Mouse (Mus musculus): ENCODE measurements around the gene Patj. TPM values are rescaled to one million over a fixed set of nuclear protein-coding genes. Genes with fewer than 3 reads are reported as not detected.

Gene Patj
- total and polyA plus RNA-seq, 2 experiments from 2014 or later: 11.6 to 24.6 TPM

GRCm38 (mm10) chr4:98726590-98727237 is 331.1 kb downstream of the Patj start, which contains the start of gene L1td1:
TSS of gene L1td1 (plus strand) at chr4:98726734.
- TF ChIP-seq CTCF (IDR thresholded peaks at IDR 0.05; ENCODE audit: low read depth): no peak
- H3K4me3 ChIP-seq (ENCODE audit: low read length): peak within 1 kb of the TSS; percentile 21
- no peak for DNase-seq (ENCODE audit: low spot score)
- no peaks in the 10 kb centered on the region for H3K36me3 ChIP-seq (ENCODE audit: insufficient read depth, low read length)
- H3K27me3 ChIP-seq (ENCODE audit: insufficient read depth, low read length): 0 out of 2 replicates have a peak, but pooled peaks cover 4% of the 10 kb centered on the region
- no peak within 1 kb of the TSS for H3K27ac ChIP-seq
- ATAC-seq: no peak
- no peaks in the 10 kb centered on the region for H3K9me3 ChIP-seq (ENCODE audit: low read length)
- no peak within 1 kb of the TSS for H3K9ac ChIP-seq (replicated peaks; ENCODE audit: low read length)
- peak within 1 kb of the TSS; percentile 47 for H3K4me2 ChIP-seq (ENCODE audit: low read depth, low read length)
- no peaks in the 10 kb centered on the region for H3K4me1 ChIP-seq (ENCODE audit: insufficient read depth, low read length)
- 7% methylated on average over 28 of the region's 29 CpGs for WGBS

GRCm38 (mm10) chr4:98727295-98727958 is 331.8 kb downstream of the Patj start:
- Histone ChIP-seq H3K4me2 (ENCODE audit: low read depth, low read length) (peak overlapping the region; percentile 47), H3K36me3 (ENCODE audit: insufficient read depth, low read length) (no peaks in the 10 kb centered on the region), H3K9me3 (ENCODE audit: low read length) (no peaks in the 10 kb centered on the region), H3K4me1 (ENCODE audit: insufficient read depth, low read length) (no peaks in the 10 kb centered on the region), H3K27ac (no peak overlapping the region), H3K27me3 (ENCODE audit: insufficient read depth, low read length) (0 out of 2 replicates have a peak, but pooled peaks cover 4% of the 10 kb centered on the region), H3K9ac (replicated peaks; ENCODE audit: low read length) (no peak overlapping the region), H3K4me3 (ENCODE audit: low read length) (peak overlapping the region; percentile 21)
- DNase-seq (ENCODE audit: low spot score) (no peak), ATAC-seq (no peak)
- no peak for TF ChIP-seq CTCF (IDR thresholded peaks at IDR 0.05; ENCODE audit: low read depth)
- WGBS: 6% methylated on average over 21 of the region's 21 CpGs

- no peaks in the 10 kb centered on the region for H3K9me3 ChIP-seq (ENCODE audit: low read length)
- no peak overlapping the region for H3K9ac ChIP-seq (replicated peaks; ENCODE audit: low read length)
- no peaks in the 10 kb centered on the region for H3K4me1 ChIP-seq (ENCODE audit: insufficient read depth, low read length)
- H3K27ac ChIP-seq: no peak overlapping the region
- peak overlapping the region; percentile 47 for H3K4me2 ChIP-seq (ENCODE audit: low read depth, low read length)
- TF ChIP-seq CTCF (IDR thresholded peaks at IDR 0.05; ENCODE audit: low read depth): no peak
- H3K4me3 ChIP-seq (ENCODE audit: low read length): 0 out of 2 replicates have a peak overlapping the region, but pooled peaks have one; percentile 8
- no peaks in the 10 kb centered on the region for H3K36me3 ChIP-seq (ENCODE audit: insufficient read depth, low read length)
- 0 out of 2 replicates have a peak, but pooled peaks have one; percentile 11 for ATAC-seq
- H3K27me3 ChIP-seq (ENCODE audit: insufficient read depth, low read length): 0 out of 2 replicates have a peak, but pooled peaks cover 4% of the 10 kb centered on the region
- 3% methylated on average over 10 of the region's 10 CpGs for WGBS
- no peak for DNase-seq (ENCODE audit: low spot score)
These were observed 332.4 kb downstream of the Patj start for GRCm38 (mm10) chr4:98727959-98728347.

GRCm38 (mm10) chr4:98728716-98729115 is 333.1 kb downstream of the Patj start:
- 61% methylated on average over 7 of the region's 7 CpGs for WGBS
- ATAC-seq: no peak
- Histone ChIP-seq H3K27ac (no peak overlapping the region), H3K9ac (replicated peaks; ENCODE audit: low read length) (no peak overlapping the region), H3K4me3 (ENCODE audit: low read length) (no peak overlapping the region), H3K4me2 (ENCODE audit: low read depth, low read length) (no peak overlapping the region), H3K27me3 (ENCODE audit: insufficient read depth, low read length) (0 out of 2 replicates have a peak, but pooled peaks cover 4% of the 10 kb centered on the region), H3K36me3 (ENCODE audit: insufficient read depth, low read length) (no peaks in the 10 kb centered on the region), H3K4me1 (ENCODE audit: insufficient read depth, low read length) (no peaks in the 10 kb centered on the region), H3K9me3 (ENCODE audit: low read length) (no peaks in the 10 kb centered on the region)
- no peak for TF ChIP-seq CTCF (IDR thresholded peaks at IDR 0.05; ENCODE audit: low read depth)
- no peak for DNase-seq (ENCODE audit: low spot score)

- DNase-seq (ENCODE audit: low spot score) (no peak), ATAC-seq (no peak)
- 93% methylated on average over 16 of the region's 16 CpGs for WGBS
- Histone ChIP-seq H3K36me3 (ENCODE audit: insufficient read depth, low read length) (no peaks in the 10 kb centered on the region), H3K4me2 (ENCODE audit: low read depth, low read length) (no peak overlapping the region), H3K27ac (no peak overlapping the region), H3K9me3 (ENCODE audit: low read length) (no peaks in the 10 kb centered on the region), H3K4me1 (ENCODE audit: insufficient read depth, low read length) (no peaks in the 10 kb centered on the region), H3K27me3 (ENCODE audit: insufficient read depth, low read length) (0 out of 2 replicates have a peak, but pooled peaks cover 3% of the 10 kb centered on the region), H3K9ac (replicated peaks; ENCODE audit: low read length) (no peak overlapping the region), H3K4me3 (ENCODE audit: low read length) (no peak overlapping the region)
- no peak for TF ChIP-seq CTCF (IDR thresholded peaks at IDR 0.05; ENCODE audit: low read depth)
These were observed 338.1 kb downstream of the Patj start for GRCm38 (mm10) chr4:98733660-98734059.

- ATAC-seq (peak; percentile 55; the same call in 1 of the 2 replicates), DNase-seq (ENCODE audit: low spot score) (peak; percentile 70)
- H3K4me3 ChIP-seq (ENCODE audit: low read length): no peak overlapping the region
- H3K27me3 ChIP-seq (ENCODE audit: insufficient read depth, low read length): no peaks in the 10 kb centered on the region
- no peak overlapping the region for H3K27ac ChIP-seq
- peaks cover 3% of the 10 kb centered on the region; the same call in 1 of the 2 replicates for H3K4me1 ChIP-seq (ENCODE audit: insufficient read depth, low read length)
- no peaks in the 10 kb centered on the region for H3K36me3 ChIP-seq (ENCODE audit: insufficient read depth, low read length)
- 20% methylated on average over 2 of the region's 2 CpGs for WGBS
- peak; percentile 70 for TF ChIP-seq CTCF (IDR thresholded peaks at IDR 0.05; ENCODE audit: low read depth)
- no peak overlapping the region for H3K4me2 ChIP-seq (ENCODE audit: low read depth, low read length)
- H3K9ac ChIP-seq (replicated peaks; ENCODE audit: low read length): no peak overlapping the region
- no peaks in the 10 kb centered on the region for H3K9me3 ChIP-seq (ENCODE audit: low read length)
These were observed 344.2 kb downstream of the Patj start for GRCm38 (mm10) chr4:98739753-98740152.

All from hindbrain, postnatal 0 days (tissue).